Mouse (Mus musculus) heart, adult 11 months (tissue): Measurements from ENCODE around the gene Plekha7.

ENCODE experiments used
- DNase-seq: peaks from one replicate; pipeline ENCODE4 v3.0.0; 2022

Gene Plekha7

GRCm38 (mm10) chr7:116307871-116308631, at the start of gene Plekha7:
Gene Plekha7, minus strand, starts transcription at chr7:116308376.
- peak; percentile 94 for DNase-seq

DNA sequence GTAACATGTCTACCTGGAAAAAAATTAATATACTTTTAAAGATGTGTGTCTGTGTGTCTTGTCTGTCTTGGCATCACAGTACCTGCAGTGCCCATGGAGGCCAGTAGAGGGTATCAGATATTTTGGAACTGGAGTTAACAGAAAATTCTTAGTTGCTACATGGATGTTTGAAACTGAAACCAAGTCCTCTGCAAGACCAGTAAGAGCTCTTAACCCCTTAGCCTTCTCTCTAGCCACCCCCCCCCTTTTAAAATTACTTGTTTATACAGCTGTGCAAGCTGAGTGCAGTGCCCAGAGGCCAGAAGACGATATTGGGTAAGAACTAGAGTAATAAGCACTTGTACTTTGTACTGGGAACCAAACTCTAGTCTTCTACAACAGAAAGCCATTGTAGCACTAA, 28.1 kb upstream of the Plekha7 start:
- DNase-seq = peak; percentile 90

DNA sequence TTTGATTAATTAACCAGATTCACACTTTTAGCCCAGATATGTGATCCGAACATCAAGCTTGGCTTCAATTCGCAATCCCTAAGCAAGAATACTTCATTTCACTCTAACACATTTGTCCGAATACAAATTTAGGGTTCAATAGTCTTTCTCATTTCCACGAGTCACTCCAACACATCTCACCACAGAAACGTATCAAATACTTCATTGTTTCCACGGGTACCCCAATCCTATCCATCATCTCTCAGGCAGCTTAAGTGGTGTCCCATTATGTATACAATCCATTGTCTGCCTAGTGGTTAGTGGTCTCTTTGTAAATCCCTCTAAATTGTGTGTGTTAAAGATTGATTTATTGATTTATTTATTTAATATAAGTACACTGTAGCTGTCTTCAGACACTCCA, 27.0 kb upstream of the Plekha7 start:
- DNase-seq = peak; percentile 83

GRCm38 (mm10) chr7:116334669-116335038, 26.5 kb upstream of the Plekha7 start:
- no peak for DNase-seq

DNA sequence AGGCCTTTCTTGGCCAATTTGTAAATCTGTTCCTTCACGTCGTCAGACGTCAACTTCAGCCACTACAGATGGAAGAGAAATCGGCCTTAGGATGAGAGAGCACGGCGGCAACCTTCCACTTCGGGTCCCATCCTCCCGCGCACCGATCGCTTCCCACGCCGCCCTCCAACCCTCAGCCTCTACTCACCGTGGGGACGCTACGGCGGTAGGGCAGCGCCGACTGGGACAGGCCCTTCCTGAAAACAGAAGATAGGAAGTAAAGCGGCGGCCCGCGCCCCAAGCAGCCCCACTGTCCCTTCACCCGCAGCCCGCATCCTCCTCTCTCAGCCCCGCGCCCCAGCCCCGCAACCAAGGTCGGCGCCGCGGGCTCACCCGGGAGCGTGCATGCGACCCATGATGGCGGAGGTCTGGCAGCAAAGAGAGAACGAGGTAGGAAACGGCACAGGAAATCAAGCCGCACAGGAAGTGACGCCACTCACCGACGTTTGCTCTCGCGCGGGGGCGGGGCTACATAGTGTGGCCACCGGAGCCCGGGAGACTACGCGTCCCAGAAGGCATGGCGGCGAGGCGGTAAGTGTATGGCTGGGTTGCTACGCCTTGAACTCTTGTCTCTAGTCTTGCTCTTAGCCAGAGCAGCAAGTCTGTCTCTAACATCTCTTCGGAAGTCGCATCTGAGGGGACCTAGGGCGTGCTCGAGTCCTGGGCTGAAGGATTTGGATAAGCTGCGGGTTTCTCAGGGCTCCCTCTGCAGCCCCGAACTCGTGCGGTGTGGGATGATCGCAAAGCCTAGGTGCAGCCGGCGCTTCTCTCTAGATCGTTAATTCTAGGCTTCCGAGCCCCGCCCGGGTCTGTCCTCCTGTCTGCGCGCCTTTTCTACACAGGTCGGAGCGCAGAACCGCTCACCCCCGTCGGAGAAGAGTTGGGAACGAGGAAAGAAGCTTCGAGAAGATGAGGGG, 25.8 kb upstream of the Plekha7 start, which contains the start of gene Rps13:
Gene Rps13 (minus strand): TSS at position 483 of the 956 bp plus-strand sequence.
- DNase-seq = peak; percentile 100

GRCm38 (mm10) chr7:116331246-116331645, 23.1 kb upstream of the Plekha7 start:
- no peak for DNase-seq

DNA sequence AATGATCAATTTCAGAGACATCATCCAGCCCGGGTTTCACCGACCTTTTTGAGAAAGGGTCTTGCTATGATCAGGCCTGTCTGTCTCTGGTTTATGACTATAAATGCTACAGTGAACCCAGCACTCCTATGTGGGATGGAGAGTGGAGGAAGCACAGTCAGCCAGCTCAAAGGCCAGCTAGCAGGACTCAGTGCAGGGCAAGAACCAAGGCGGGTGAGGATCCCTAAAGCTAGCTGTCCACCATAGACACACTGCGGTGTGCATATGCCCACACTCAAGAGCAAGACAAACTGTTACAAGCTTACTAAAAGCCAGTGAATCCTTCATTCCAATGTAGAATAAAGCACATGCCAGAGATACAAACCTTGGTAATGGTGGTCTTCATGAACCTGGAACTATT, 21.7 kb upstream of the Plekha7 start:
- no peak for DNase-seq

DNA sequence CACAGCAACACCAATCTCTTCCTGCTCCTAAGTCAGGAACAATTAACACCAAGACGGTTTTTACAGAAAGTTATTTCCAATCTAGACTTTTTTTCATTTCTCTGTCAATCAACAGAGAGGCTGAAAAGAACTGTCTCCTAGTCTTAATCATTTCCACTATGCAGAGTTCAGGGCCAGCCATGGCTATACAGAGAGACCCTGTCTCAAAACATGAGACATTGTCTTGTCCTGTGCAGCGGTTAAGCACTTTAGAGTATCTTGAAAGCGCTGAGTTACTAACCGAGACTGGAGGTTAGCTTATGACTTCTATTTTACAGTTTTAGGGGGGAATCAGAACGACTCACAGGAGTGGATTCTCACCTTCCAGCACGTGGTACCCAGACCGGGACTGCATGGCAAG, 20.6 kb upstream of the Plekha7 start:
- no peak for DNase-seq

DNA sequence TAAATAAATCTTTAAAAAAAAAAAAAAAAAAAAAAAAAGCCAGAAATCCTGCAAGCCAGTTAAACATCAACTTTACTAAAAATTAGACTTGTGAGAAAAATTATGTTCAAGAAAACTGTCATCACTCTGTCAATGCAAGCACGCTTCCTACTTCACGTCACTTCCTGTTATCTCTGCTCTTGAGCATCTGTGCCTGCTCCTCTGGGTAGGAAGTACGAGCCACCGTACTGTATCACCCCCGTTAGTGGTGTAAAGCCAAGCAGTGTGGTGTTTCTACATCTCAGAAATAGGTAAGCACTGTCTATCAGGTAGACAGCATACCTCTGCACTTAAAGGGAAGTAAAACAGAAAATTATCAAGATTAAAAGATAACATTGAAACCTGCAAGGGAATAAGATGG, 19.7 kb upstream of the Plekha7 start:
- DNase-seq = peak; percentile 8

- peak; percentile 86 for DNase-seq
Observed at GRCm38 (mm10) chr7:116323331-116323964, 15.3 kb upstream of the Plekha7 start.

DNA sequence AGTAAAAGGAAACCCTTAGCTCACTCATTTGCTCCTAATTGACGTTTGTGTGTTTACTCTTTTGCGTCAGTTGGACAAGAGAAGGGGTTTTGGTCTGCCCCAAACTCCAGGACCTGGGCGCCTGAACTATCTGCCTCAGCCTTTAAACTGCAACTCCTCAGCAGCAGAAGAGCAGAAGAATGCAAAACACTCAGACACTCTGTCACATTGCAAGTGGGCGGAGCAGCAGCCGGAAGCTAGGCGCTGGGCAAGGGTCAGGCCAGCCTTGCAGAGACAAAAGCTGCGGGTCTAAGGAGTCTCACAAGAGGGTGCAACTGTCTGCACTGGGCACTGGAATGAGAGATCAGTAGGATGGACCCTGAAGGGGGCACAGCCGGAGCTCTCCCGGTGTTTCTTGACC, 1.3 kb upstream of the Plekha7 start:
- DNase-seq = no peak

DNA sequence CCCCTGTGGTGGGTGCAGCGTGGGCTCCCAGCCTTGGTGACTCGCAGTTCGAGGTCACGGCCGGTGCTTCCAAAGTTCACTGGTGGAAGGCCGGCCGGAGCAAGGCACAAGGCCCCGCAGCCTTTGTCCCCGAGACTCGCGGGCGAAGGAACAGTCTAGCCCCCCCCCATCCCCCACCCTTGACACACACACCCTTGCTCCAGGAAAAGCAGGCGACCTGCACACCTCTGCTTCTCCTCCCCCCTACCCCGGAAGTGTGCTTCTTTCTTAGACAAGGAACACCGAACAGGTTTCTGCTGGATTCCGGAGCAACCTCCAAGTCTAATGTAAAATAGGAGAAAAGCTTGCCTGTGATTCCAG, 436 bp upstream of the Plekha7 start:
- DNase-seq = no peak

GRCm38 (mm10) chr7:116307099-116307870, 891 bp downstream of the Plekha7 start:
- peak; percentile 98 for DNase-seq

DNA sequence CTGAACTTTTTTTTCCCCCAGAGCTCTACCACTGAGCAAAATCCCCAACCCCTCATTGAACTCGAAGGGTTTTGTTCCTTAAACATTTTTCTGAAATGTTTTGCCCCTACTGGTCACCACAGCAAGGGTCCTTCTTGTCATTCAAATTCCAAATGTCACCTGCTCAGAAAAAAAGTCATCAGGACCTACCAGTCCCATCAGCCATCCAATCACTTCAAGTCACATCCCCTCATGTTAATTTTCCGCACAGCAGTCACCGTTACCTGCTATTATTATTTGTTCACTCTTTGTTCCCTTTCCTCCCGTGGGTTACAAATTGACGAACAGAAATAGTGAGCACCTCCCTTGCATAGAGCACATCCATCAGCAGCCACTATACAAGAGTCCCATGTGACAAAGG, 1.6 kb downstream of the Plekha7 start:
- DNase-seq = no peak

- DNase-seq = no peak
Observed at GRCm38 (mm10) chr7:116301661-116302311, 6.4 kb downstream of the Plekha7 start.

- no peak for DNase-seq
Observed at GRCm38 (mm10) chr7:116301144-116301543, 7.0 kb downstream of the Plekha7 start.

DNA sequence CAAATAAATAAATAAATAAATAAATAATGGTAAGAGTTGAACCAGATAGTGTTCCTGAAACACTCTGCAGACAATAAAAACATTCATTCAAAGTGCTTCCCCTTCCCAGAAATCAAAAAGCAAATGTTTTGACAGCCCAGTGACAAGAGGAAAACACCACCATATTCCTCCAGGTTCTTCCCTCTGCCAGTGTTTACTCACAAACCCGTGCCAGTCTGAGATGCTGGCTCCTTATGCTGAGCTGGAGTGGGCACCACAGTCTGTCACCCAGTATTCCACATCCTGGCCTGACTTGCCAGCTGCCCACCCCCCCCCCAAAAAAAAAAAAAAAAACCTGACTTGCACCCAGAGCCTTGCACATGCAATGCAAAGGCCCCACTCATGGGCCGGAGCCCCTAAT, 9.3 kb downstream of the Plekha7 start:
- no peak for DNase-seq

GRCm38 (mm10) chr7:116298389-116298788, 9.8 kb downstream of the Plekha7 start:
- DNase-seq = no peak

- DNase-seq = no peak
Observed at GRCm38 (mm10) chr7:116294961-116295360, 13.2 kb downstream of the Plekha7 start.

- no peak for DNase-seq
Observed at GRCm38 (mm10) chr7:116292377-116292776, 15.8 kb downstream of the Plekha7 start.

- DNase-seq = no peak
Observed at GRCm38 (mm10) chr7:116290559-116290958, 17.6 kb downstream of the Plekha7 start.

GRCm38 (mm10) chr7:116288996-116289395, 19.2 kb downstream of the Plekha7 start:
- DNase-seq = no peak
